Mouse (Mus musculus) natural killer cell, adult 2 months (primary cell): ENCODE data around the gene Hist1h4d.
"Not testable (repeated sequence)": the region's sequence is repeated elsewhere in the genome, so short reads cannot be mapped to it uniquely, and the experiment has no call there.

Experiments used
- DNase-seq, 2 experiments: peaks; one replicate each; pipeline ENCODE4 v3.0.0; 2022; ENCODE audit warnings: low spot score in 2 of 2

Hist1h4d gene

GRCm38 (mm10) chr13:23573034-23573897, 8.1 kb upstream of the Hist1h4d start:
- DNase-seq: not testable (repeated sequence)

GRCm38 (mm10) chr13:23573898-23574524, 7.4 kb upstream of the Hist1h4d start, which contains the start of the genes Hist1h2bf and Hist1h2ad:
Gene Hist1h2bf, minus strand, starts transcription at chr13:23574196.
Gene Hist1h2ad, plus strand, starts transcription at chr13:23574381.
- peak; percentile 91 to 92 for DNase-seq

- not testable (repeated sequence) for DNase-seq
Measured at GRCm38 (mm10) chr13:23574546-23575170, 6.7 kb upstream of the Hist1h4d start.

GRCm38 (mm10) chr13:23575271-23575851, 6.0 kb upstream of the Hist1h4d start, which contains the start of gene Hist1h3d:
Gene Hist1h3d, plus strand, starts transcription at chr13:23575763.
- peak in 1 of 2 experiments; percentile 70 for DNase-seq

- not testable (repeated sequence) for DNase-seq
Measured at GRCm38 (mm10) chr13:23575864-23576313, 5.5 kb upstream of the Hist1h4d start.

GRCm38 (mm10) chr13:23576351-23576881, 5.0 kb upstream of the Hist1h4d start:
- no peak for DNase-seq

GRCm38 (mm10) chr13:23576906-23577639, 4.3 kb upstream of the Hist1h4d start:
- DNase-seq: no peak

GRCm38 (mm10) chr13:23577835-23578234, 3.6 kb upstream of the Hist1h4d start:
- DNase-seq: no peak

GRCm38 (mm10) chr13:23582219-23583056, 1.0 kb downstream of the Hist1h4d start:
- DNase-seq: no peak

GRCm38 (mm10) chr13:23583387-23584068, 2.1 kb downstream of the Hist1h4d start:
- no peak for DNase-seq

GRCm38 (mm10) chr13:23584331-23584730, 2.9 kb downstream of the Hist1h4d start:
- no peak for DNase-seq

- peak; percentile 75 to 79 for DNase-seq
Measured at GRCm38 (mm10) chr13:23585029-23585441, 3.6 kb downstream of the Hist1h4d start.

GRCm38 (mm10) chr13:23585442-23586098, 4.2 kb downstream of the Hist1h4d start:
- DNase-seq: peak; percentile 73 to 78

GRCm38 (mm10) chr13:23586099-23586939, 4.9 kb downstream of the Hist1h4d start:
- no peak for DNase-seq

- no peak for DNase-seq
Measured at GRCm38 (mm10) chr13:23586940-23587225, 5.5 kb downstream of the Hist1h4d start.

- no peak for DNase-seq
Measured at GRCm38 (mm10) chr13:23591206-23591605, 9.8 kb downstream of the Hist1h4d start.

- not testable (repeated sequence) for DNase-seq
Measured at GRCm38 (mm10) chr13:23591886-23592285, 10.5 kb downstream of the Hist1h4d start.

GRCm38 (mm10) chr13:23592614-23593013, 11.2 kb downstream of the Hist1h4d start:
- no peak for DNase-seq
